Mouse (Mus musculus): ENCODE measurements at regions not wholly inside any gene's neighbourhood (a gene's known extent, or its start where the extent isn't known, plus 50 kb on each side); places are given as distances from the start of the nearest gene placed in this dataset.
A peak's percentile ranks its signal among the peaks of the same experiment; 100 is the strongest.

GRCm38 (mm10) chrX:68507664-68508063 is 170.7 kb upstream of the Fmr1 start:
- 0 out of 2 replicates have a peak, but pooled peaks have one; percentile 13 for ATAC-seq (replicated peaks; ENCODE audit: low FRiP score, low read depth)

GRCm38 (mm10) chrX:68512213-68512766 is 166.1 kb upstream of the Fmr1 start:
- TF ChIP-seq CTCF (IDR thresholded peaks at IDR 0.05; ENCODE audit: low read depth): no peak
- ATAC-seq (replicated peaks; ENCODE audit: low FRiP score, low read depth): no peak
- WGBS: 46% methylated on average over 1 of the region's 1 CpGs
- Histone ChIP-seq H3K27me3 (ENCODE audit: insufficient read depth, low read length) (no peaks in the 10 kb centered on the region), H3K9ac (ENCODE audit: low read depth, low read length) (no peak overlapping the region), H3K4me1 (replicated peaks; ENCODE audit: insufficient read depth, low read length) (no peaks in the 10 kb centered on the region), H3K4me3 (replicated peaks; ENCODE audit: low read depth, low read length) (no peak overlapping the region), H3K9me3 (replicated peaks; ENCODE audit: low read length) (no peaks in the 10 kb centered on the region), H3K4me2 (ENCODE audit: low read length) (no peak overlapping the region), H3K36me3 (ENCODE audit: insufficient read depth, low read length) (no peaks in the 10 kb centered on the region), H3K27ac (no peak overlapping the region)
- DNase-seq (ENCODE audit: low spot score): no peak

More at GRCm38 (mm10) chrX:68507664-68508063, 170.7 kb upstream of the Fmr1 start:
- H3K9ac ChIP-seq (ENCODE audit: low read depth, low read length): no peak overlapping the region
- peak; percentile 54 for DNase-seq (ENCODE audit: low spot score)
- H3K27me3 ChIP-seq (ENCODE audit: insufficient read depth, low read length): no peaks in the 10 kb centered on the region
- H3K36me3 ChIP-seq (ENCODE audit: insufficient read depth, low read length): no peaks in the 10 kb centered on the region
- WGBS: 20% methylated on average over 1 of the region's 1 CpGs
- TF ChIP-seq CTCF (IDR thresholded peaks at IDR 0.05; ENCODE audit: low read depth): no peak
- no peaks in the 10 kb centered on the region for H3K9me3 ChIP-seq (replicated peaks; ENCODE audit: low read length)
- no peak overlapping the region for H3K4me2 ChIP-seq (ENCODE audit: low read length)
- no peak overlapping the region for H3K27ac ChIP-seq
- no peaks in the 10 kb centered on the region for H3K4me1 ChIP-seq (replicated peaks; ENCODE audit: insufficient read depth, low read length)
- H3K4me3 ChIP-seq (replicated peaks; ENCODE audit: low read depth, low read length): no peak overlapping the region

- H3K4me3 ChIP-seq (replicated peaks; ENCODE audit: low read depth, low read length): no peak overlapping the region
- no peaks in the 10 kb centered on the region for H3K36me3 ChIP-seq (ENCODE audit: insufficient read depth, low read length)
- ATAC-seq (replicated peaks; ENCODE audit: low FRiP score, low read depth) (no peak), DNase-seq (ENCODE audit: low spot score) (no peak)
- no peak overlapping the region for H3K4me2 ChIP-seq (ENCODE audit: low read length)
- no peaks in the 10 kb centered on the region for H3K27me3 ChIP-seq (ENCODE audit: insufficient read depth, low read length)
- 57% methylated on average over 2 of the region's 2 CpGs for WGBS
- no peak overlapping the region for H3K9ac ChIP-seq (ENCODE audit: low read depth, low read length)
- H3K27ac ChIP-seq: no peak overlapping the region
- H3K9me3 ChIP-seq (replicated peaks; ENCODE audit: low read length): no peaks in the 10 kb centered on the region
- H3K4me1 ChIP-seq (replicated peaks; ENCODE audit: insufficient read depth, low read length): no peaks in the 10 kb centered on the region
- TF ChIP-seq CTCF (IDR thresholded peaks at IDR 0.05; ENCODE audit: low read depth): no peak
Measured at GRCm38 (mm10) chrX:68546561-68546960, 131.8 kb upstream of the Fmr1 start.

GRCm38 (mm10) chrX:68554031-68554430 is 124.3 kb upstream of the Fmr1 start:
- Histone ChIP-seq H3K4me2 (ENCODE audit: low read length) (no peak overlapping the region), H3K9me3 (replicated peaks; ENCODE audit: low read length) (no peaks in the 10 kb centered on the region), H3K27ac (no peak overlapping the region), H3K27me3 (ENCODE audit: insufficient read depth, low read length) (no peaks in the 10 kb centered on the region), H3K9ac (ENCODE audit: low read depth, low read length) (no peak overlapping the region), H3K4me3 (replicated peaks; ENCODE audit: low read depth, low read length) (no peak overlapping the region), H3K4me1 (replicated peaks; ENCODE audit: insufficient read depth, low read length) (no peaks in the 10 kb centered on the region), H3K36me3 (ENCODE audit: insufficient read depth, low read length) (no peaks in the 10 kb centered on the region)
- ATAC-seq (replicated peaks; ENCODE audit: low FRiP score, low read depth) (no peak), DNase-seq (ENCODE audit: low spot score) (no peak)
- TF ChIP-seq CTCF (IDR thresholded peaks at IDR 0.05; ENCODE audit: low read depth): no peak

- Histone ChIP-seq H3K27ac (no peak overlapping the region), H3K9ac (ENCODE audit: low read depth, low read length) (no peak overlapping the region), H3K4me2 (ENCODE audit: low read length) (no peak overlapping the region), H3K27me3 (ENCODE audit: insufficient read depth, low read length) (no peaks in the 10 kb centered on the region), H3K4me1 (replicated peaks; ENCODE audit: insufficient read depth, low read length) (no peaks in the 10 kb centered on the region), H3K4me3 (replicated peaks; ENCODE audit: low read depth, low read length) (no peak overlapping the region), H3K36me3 (ENCODE audit: insufficient read depth, low read length) (no peaks in the 10 kb centered on the region), H3K9me3 (replicated peaks; ENCODE audit: low read length) (no peaks in the 10 kb centered on the region)
- WGBS: 73% methylated on average over 2 of the region's 2 CpGs
- no peak for TF ChIP-seq CTCF (IDR thresholded peaks at IDR 0.05; ENCODE audit: low read depth)
- no peak for ATAC-seq (replicated peaks; ENCODE audit: low FRiP score, low read depth)
- peak; percentile 1 for DNase-seq (ENCODE audit: low spot score)
Measured at GRCm38 (mm10) chrX:68557717-68558116, 120.6 kb upstream of the Fmr1 start.

- Histone ChIP-seq H3K4me2 (ENCODE audit: low read length) (no peak overlapping the region), H3K9me3 (replicated peaks; ENCODE audit: low read length) (no peaks in the 10 kb centered on the region), H3K4me1 (replicated peaks; ENCODE audit: insufficient read depth, low read length) (no peaks in the 10 kb centered on the region), H3K27ac (no peak overlapping the region), H3K36me3 (ENCODE audit: insufficient read depth, low read length) (no peaks in the 10 kb centered on the region), H3K9ac (ENCODE audit: low read depth, low read length) (no peak overlapping the region), H3K4me3 (replicated peaks; ENCODE audit: low read depth, low read length) (no peak overlapping the region), H3K27me3 (ENCODE audit: insufficient read depth, low read length) (no peaks in the 10 kb centered on the region)
- ATAC-seq (replicated peaks; ENCODE audit: low FRiP score, low read depth): no peak
- peak; percentile 68 for TF ChIP-seq CTCF (IDR thresholded peaks at IDR 0.05; ENCODE audit: low read depth)
- 22% methylated on average over 9 of the region's 9 CpGs for WGBS
- DNase-seq (ENCODE audit: low spot score): peak; percentile 44
Measured at GRCm38 (mm10) chrX:68585246-68585645, 93.1 kb upstream of the Fmr1 start.

GRCm38 (mm10) chrX:68622141-68622540 is 56.2 kb upstream of the Fmr1 start:
- no peak for TF ChIP-seq CTCF (IDR thresholded peaks at IDR 0.05; ENCODE audit: low read depth)
- Histone ChIP-seq H3K27ac (no peak overlapping the region), H3K9me3 (replicated peaks; ENCODE audit: low read length) (no peaks in the 10 kb centered on the region), H3K36me3 (ENCODE audit: insufficient read depth, low read length) (no peaks in the 10 kb centered on the region), H3K4me1 (replicated peaks; ENCODE audit: insufficient read depth, low read length) (no peaks in the 10 kb centered on the region), H3K4me2 (ENCODE audit: low read length) (no peak overlapping the region), H3K9ac (ENCODE audit: low read depth, low read length) (no peak overlapping the region), H3K4me3 (replicated peaks; ENCODE audit: low read depth, low read length) (no peak overlapping the region), H3K27me3 (ENCODE audit: insufficient read depth, low read length) (no peaks in the 10 kb centered on the region)
- no peak for DNase-seq (ENCODE audit: low spot score)
- 65% methylated on average over 3 of the region's 3 CpGs for WGBS
- ATAC-seq (replicated peaks; ENCODE audit: low FRiP score, low read depth): no peak

All from kidney, postnatal 0 days (tissue).